16 mouse cellular contexts compared by ENCODE assay signal in the genomic region with DNA sequence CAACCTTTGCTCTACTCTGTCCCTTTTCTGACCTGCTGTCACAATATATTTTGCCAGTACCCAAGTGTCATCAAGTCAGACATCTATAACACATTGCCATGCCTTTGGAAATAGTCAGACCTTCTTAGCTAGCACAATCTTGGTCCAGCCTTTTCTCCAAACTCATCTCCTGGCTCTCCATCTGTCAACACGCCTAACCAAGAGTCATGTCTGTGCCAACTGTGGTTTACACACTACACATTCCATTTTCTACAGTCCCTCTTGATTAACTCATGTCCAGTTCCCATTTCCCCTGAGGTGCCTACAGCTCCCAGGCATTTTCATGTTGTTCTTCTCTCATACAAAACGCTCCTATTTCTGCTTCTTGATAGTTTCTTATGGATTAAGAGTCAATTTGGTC.
"Had no signal": no experiment of that assay in that cellular context is flagged by ENCODE, and none has a peak within 500 bp of the region (broad histone marks: within the 10 kb centered on the region; RNA-seq: fewer than 3 reads in every experiment).

No protein-coding gene starts in this region.

- H3K4me3 ChIP-seq: midbrain, embryonic 10.5 days; midbrain, embryonic 12.5 days; myocyte; neural tube, embryonic 13.5 days; neural tube, embryonic 15.5 days had no signal

- H3K9me3 ChIP-seq: midbrain, embryonic 10.5 days; midbrain, embryonic 12.5 days; neural tube, embryonic 13.5 days; neural tube, embryonic 15.5 days had no signal

- H3K36me3 ChIP-seq: midbrain, embryonic 10.5 days; midbrain, embryonic 12.5 days; neural tube, embryonic 13.5 days; neural tube, embryonic 15.5 days had no signal

- H3K4me1 ChIP-seq: midbrain, embryonic 10.5 days; midbrain, embryonic 12.5 days; neural tube, embryonic 13.5 days; neural tube, embryonic 15.5 days had no signal

- DNase-seq: lung, embryonic 14.5 days; lung, postnatal 10 days; lung, postnatal 4 days; retina, postnatal 1 day; right cerebral cortex, adult 18-20 months; right cerebral cortex, postnatal 25 days; right cerebral cortex, postnatal 4 days; spleen, adult 18-20 months; thymus, adult 18-20 months; thymus, postnatal 14 days; thymus, postnatal 36 days had no signal

- H3K4me2 ChIP-seq: lung, embryonic 14.5 days; midbrain, embryonic 12.5 days; neural tube, embryonic 13.5 days; neural tube, embryonic 15.5 days had no signal

- H3K27ac ChIP-seq: midbrain, embryonic 10.5 days; midbrain, embryonic 12.5 days; neural tube, embryonic 13.5 days; neural tube, embryonic 15.5 days had no signal

- H3K9ac ChIP-seq: lung, embryonic 14.5 days; midbrain, embryonic 12.5 days; neural tube, embryonic 13.5 days; neural tube, embryonic 15.5 days had no signal

- H3K27me3 ChIP-seq: midbrain, embryonic 12.5 days; neural tube, embryonic 13.5 days; neural tube, embryonic 15.5 days had no signal
